Mouse (Mus musculus) brown adipose tissue, adult 24 weeks (tissue): Measurements from ENCODE around the gene Acoxl. TPM values are rescaled to one million over a fixed set of nuclear protein-coding genes. Genes with fewer than 3 reads are reported as not detected.

ENCODE experiments used
- H3K27ac ChIP-seq: fragments of 200-500 bp; replicated peaks from 2 replicates; pipeline ENCODE4 v1.5.1; 2012; ENCODE audit warnings: low read depth, mild to moderate bottlenecking, low read length
- H3K4me1 ChIP-seq: fragments of 200-500 bp; 2 replicates; pipeline ENCODE4 v1.6.1; 2012; ENCODE audit warnings: low read length, mixed read lengths; ENCODE audit not compliant: control insufficient read depth, insufficient read depth, insufficient read length
- H3K4me3 ChIP-seq: fragments of 200-500 bp; 2 replicates; pipeline ENCODE4 v1.5.1; 2012; ENCODE audit warnings: low read depth, mild to moderate bottlenecking, low read length, moderate library complexity; ENCODE audit not compliant: insufficient read depth
- polyA plus RNA-seq: library from polyadenylated mRNA; stranded (reverse); fragments of >200 nt; gene quantifications from 2 replicates; pipeline ENCODE4 v1.2.4, GENCODE M21; 2012; ENCODE audit not compliant: missing spikeins, insufficient read depth, insufficient read length

Acoxl gene
- polyA plus RNA-seq, 1 experiment: 0.67 TPM

GRCm38 (mm10) chr2:128104815-128105214 lies 266.1 kb downstream of the Acoxl start:
- H3K4me1 ChIP-seq: no peaks in the 10 kb centered on the region

GRCm38 (mm10) chr2:128105651-128106050 lies 267.0 kb downstream of the Acoxl start:
- Histone ChIP-seq H3K27ac (no peak overlapping the region), H3K4me3 (no peak overlapping the region), H3K4me1 (no peaks in the 10 kb centered on the region)

More at GRCm38 (mm10) chr2:128104815-128105214, 266.1 kb downstream of the Acoxl start:
- Histone ChIP-seq H3K27ac (no peak overlapping the region), H3K4me3 (no peak overlapping the region)

- no peak overlapping the region for H3K27ac ChIP-seq
- H3K4me3 ChIP-seq: no peak overlapping the region
- no peaks in the 10 kb centered on the region for H3K4me1 ChIP-seq
Observed at GRCm38 (mm10) chr2:128111537-128111936, 272.9 kb downstream of the Acoxl start.

GRCm38 (mm10) chr2:128114621-128115020 lies 275.9 kb downstream of the Acoxl start:
- H3K27ac ChIP-seq: no peak overlapping the region
- H3K4me3 ChIP-seq: no peak overlapping the region
- H3K4me1 ChIP-seq: no peaks in the 10 kb centered on the region

DNA sequence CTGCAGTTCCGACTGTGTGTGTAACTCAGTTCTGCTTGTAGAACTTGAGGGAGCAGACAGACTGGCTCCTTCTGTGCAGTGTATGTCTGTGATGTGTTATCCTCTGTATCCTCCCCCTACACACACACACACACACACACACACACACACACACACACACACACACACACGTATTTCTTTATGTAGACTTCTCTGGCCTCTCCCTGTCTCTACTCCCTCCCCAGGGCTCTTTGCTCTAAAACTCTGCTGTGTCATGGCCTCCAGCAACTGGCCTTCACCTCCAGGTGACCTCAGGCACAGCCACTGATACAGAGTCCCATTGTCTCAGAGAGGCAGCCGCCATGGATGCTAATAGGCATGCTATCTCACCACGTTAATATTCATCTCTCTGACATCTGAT lies 276.9 kb downstream of the Acoxl start:
- no peak overlapping the region for H3K27ac ChIP-seq

DNA sequence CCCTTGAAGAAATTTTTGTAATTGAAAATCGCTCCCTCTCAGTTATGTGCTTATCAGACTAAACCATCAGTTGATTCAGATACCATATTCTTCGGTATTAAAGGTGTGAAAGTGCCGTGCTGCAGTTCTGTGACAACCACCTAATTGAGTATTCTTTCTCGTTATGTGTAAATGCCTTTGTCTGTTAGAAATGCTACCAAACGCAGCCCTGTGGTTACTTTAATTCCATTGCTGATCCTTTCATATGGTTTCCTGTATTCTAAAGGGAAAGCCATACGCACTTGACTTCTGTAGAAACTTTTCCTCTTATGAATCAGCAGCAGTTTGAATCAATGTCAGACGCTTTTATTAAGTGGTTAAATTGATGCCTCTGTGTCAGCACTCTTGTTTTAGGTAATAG lies 278.9 kb downstream of the Acoxl start:
- H3K27ac ChIP-seq: no peak overlapping the region
- H3K4me1 ChIP-seq: no peaks in the 10 kb centered on the region
- no peak overlapping the region for H3K4me3 ChIP-seq

More for the DNA sequence above, 276.9 kb downstream of the Acoxl start:
- Histone ChIP-seq H3K4me1 (no peaks in the 10 kb centered on the region), H3K4me3 (no peak overlapping the region)

DNA sequence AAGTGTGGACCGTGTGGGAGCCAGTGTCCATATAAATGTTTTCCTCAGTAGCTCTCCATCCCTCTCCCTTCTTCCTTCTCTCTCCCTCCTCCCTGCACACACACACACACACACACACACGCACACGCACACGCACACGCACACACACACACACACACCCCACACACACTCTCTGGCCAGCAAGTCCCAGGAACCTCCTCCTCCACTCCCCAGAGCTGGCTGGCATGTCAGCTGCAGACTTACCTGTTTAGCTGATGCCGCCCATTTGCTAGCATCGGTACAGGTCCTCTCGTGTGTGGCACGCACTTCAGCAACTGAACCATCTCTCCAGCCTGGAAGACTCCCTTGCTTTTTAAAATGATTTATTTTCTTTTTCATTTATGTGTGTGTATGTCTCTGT lies 280.3 kb downstream of the Acoxl start:
- H3K27ac ChIP-seq: no peak overlapping the region
- peaks cover 5% of the 10 kb centered on the region; the same call in 1 of the 2 replicates for H3K4me1 ChIP-seq
- no peak overlapping the region for H3K4me3 ChIP-seq

GRCm38 (mm10) chr2:128122491-128122890 lies 283.8 kb downstream of the Acoxl start:
- Histone ChIP-seq H3K4me3 (0 out of 2 replicates have a peak overlapping the region, but pooled peaks have one; percentile 27), H3K4me1 (peaks cover 10% of the 10 kb centered on the region; the same call in 1 of the 2 replicates), H3K27ac (no peak overlapping the region)

GRCm38 (mm10) chr2:128122891-128123771 lies 284.5 kb downstream of the Acoxl start:
- H3K27ac ChIP-seq: no peak overlapping the region
- H3K4me3 ChIP-seq: peak overlapping the region; percentile 27
- H3K4me1 ChIP-seq: peaks cover 10% of the 10 kb centered on the region; the same call in 1 of the 2 replicates

GRCm38 (mm10) chr2:128123921-128124683 lies 285.4 kb downstream of the Acoxl start:
- Histone ChIP-seq H3K27ac (no peak overlapping the region), H3K4me3 (peak overlapping the region; percentile 24; the same call in 1 of the 2 replicates)

GRCm38 (mm10) chr2:128124693-128125092 lies 286.0 kb downstream of the Acoxl start:
- no peak overlapping the region for H3K27ac ChIP-seq
- 0 out of 2 replicates have a peak overlapping the region, but pooled peaks have one; percentile 63 for H3K4me3 ChIP-seq
- H3K4me1 ChIP-seq: peaks cover 10% of the 10 kb centered on the region; the same call in 1 of the 2 replicates

More at GRCm38 (mm10) chr2:128123921-128124683, 285.4 kb downstream of the Acoxl start:
- peaks cover 10% of the 10 kb centered on the region; the same call in 1 of the 2 replicates for H3K4me1 ChIP-seq

- Histone ChIP-seq H3K4me1 (peaks cover 10% of the 10 kb centered on the region; the same call in 1 of the 2 replicates), H3K27ac (no peak within 1 kb of the TSS), H3K4me3 (peak within 1 kb of the TSS; percentile 81)
Observed at GRCm38 (mm10) chr2:128125635-128126470, 287.2 kb downstream of the Acoxl start, which contains the start of gene Bcl2l11. Bcl2l11 (plus strand) TSS chr2:128126038.

- H3K4me1 ChIP-seq: peaks cover 10% of the 10 kb centered on the region; the same call in 1 of the 2 replicates
- H3K27ac ChIP-seq: no peak overlapping the region
Observed at GRCm38 (mm10) chr2:128126591-128127051, 287.9 kb downstream of the Acoxl start.

DNA sequence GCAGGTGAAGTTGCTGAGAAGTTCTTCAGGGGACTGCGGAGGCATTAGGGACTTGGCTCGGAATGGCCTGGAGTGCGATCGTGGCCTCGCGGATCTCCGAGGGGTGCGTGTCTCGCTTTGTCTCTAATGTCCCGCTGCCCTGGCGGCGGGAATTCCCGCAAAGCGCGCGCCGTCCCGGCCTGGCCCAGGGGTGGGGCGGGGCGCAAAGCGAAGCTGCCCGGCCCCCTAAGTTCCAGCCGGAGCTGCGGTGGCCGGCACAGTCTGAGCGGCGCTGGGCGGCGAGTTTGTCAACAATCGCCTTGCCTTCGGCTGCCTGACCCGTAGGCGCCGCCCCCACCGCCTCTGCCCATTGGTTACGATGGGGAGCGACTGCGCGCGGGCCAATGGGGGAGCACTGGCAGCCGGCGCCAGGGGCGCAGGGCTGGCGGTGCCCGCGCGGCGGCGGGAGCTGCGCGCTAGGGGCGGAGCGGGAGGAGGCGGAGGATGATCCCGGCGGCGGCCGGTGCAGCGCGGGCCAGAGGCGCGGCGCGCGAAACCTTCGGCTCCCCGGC lies 288.5 kb downstream of the Acoxl start:
- peak overlapping the region; percentile 53; the same call in 1 of the 2 replicates for H3K27ac ChIP-seq
- peaks cover 10% of the 10 kb centered on the region; the same call in 1 of the 2 replicates for H3K4me1 ChIP-seq
- peak overlapping the region; percentile 81 for H3K4me3 ChIP-seq

More at GRCm38 (mm10) chr2:128126591-128127051, 287.9 kb downstream of the Acoxl start:
- H3K4me3 ChIP-seq: peak overlapping the region; percentile 81
